Mouse (Mus musculus) adrenal gland, postnatal 36 days (tissue): ENCODE data around the gene Zap70. TPM values are rescaled to one million over a fixed set of nuclear protein-coding genes. Genes with fewer than 3 reads are reported as not detected.

Experiments used
- DNase-seq, 2 experiments: peaks; one replicate each; pipeline ENCODE4 v3.0.0; 2021; ENCODE audit warnings: mixed read lengths in 1 of 2
- total RNA-seq, 2 experiments: library from RNA; stranded (reverse); gene quantifications; 2 replicates each; pipeline ENCODE4 v1.2.3; 2021

Zap70 gene
- total RNA-seq, 2 experiments from 2014 or later = 0.53 to 0.56 TPM

- DNase-seq = no peak
Measured at GRCm38 (mm10) chr1:36830913-36831866, 69.6 kb downstream of the Zap70 start.

Other genes with a start within 250 kb of the Zap70 start
- 10 to 100 TPM; 21.5 to 34.2 TPM for gene Cnnm3, start 249.9 kb upstream of the Zap70 start, total RNA-seq
- gene Ankrd23, start 224.9 kb upstream of the Zap70 start, total RNA-seq = 1 to 10 TPM; 6.4 to 8.1 TPM
- under 1 TPM in 1 of 2 experiments, not detected in 1; 0.49 TPM for gene Gm42417, start 222.4 kb upstream of the Zap70 start, total RNA-seq
- gene Ankrd39, start 214.4 kb upstream of the Zap70 start, total RNA-seq = 10 to 100 TPM; 11.3 to 12.6 TPM
- 10 to 100 TPM; 18.6 to 19.5 TPM for gene Sema4c, start 203.4 kb upstream of the Zap70 start, total RNA-seq
- under 1 TPM; 0.36 to 0.40 TPM for gene Fam178b, start 78.6 kb upstream of the Zap70 start, total RNA-seq
- gene Cox5b, start 70.3 kb upstream of the Zap70 start, total RNA-seq = 100 to 1,000 TPM; 841 to 851 TPM
- gene 4933424G06Rik, start 51.6 kb upstream of the Zap70 start, total RNA-seq = not detected
- gene Actr1b, start 47.4 kb upstream of the Zap70 start, total RNA-seq = 100 to 1,000 TPM; 136 to 141 TPM
- gene Tmem131, start 181.9 kb downstream of the Zap70 start, total RNA-seq = 10 to 100 TPM; 40.1 to 46.7 TPM